Mouse (Mus musculus): ENCODE data around the gene Ccdc92.

DNA sequence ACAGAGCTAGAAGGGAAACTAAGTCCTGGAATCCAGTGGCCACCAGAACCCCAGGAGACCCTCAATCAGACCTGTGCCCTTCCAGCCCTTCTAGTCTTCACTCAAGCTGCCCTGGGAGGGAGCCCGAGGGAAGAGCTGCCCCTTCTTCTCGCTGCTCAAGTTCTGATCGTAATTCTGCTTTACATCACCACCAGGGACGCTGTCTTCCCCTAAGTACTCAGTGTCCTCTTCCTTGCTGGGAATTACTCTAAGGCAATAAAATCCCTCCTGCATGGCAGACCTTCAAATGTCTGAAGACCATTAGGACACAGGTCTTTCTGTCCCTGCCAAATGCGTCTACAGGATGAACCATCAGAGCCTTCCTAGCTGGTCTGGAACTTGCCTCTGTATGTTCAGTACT is 2.2 kb downstream of the Ccdc92 start:
- TF ChIP-seq CTCF (IDR thresholded peaks at IDR 0.05) (peak; percentile 65), POLR2A (IDR thresholded peaks at IDR 0.05; ENCODE audit: insufficient read depth, low read depth, low read length) (no peak), EP300 (IDR thresholded peaks at IDR 0.05; ENCODE audit: insufficient read depth, low read depth, low read length) (no peak)

All from heart, adult 2 months (tissue).